Mouse (Mus musculus) testis, adult 2 months (tissue): ENCODE data around the gene 1700019D03Rik.

Source experiments
- CTCF ChIP-seq: fragments of 200-500 bp; IDR thresholded peaks from 2 replicates; pipeline ENCODE4 v1.5.1; 2012; ENCODE audit warnings: low read depth, mild to moderate bottlenecking, inconsistent platforms, low read length, moderate library complexity; ENCODE audit not compliant: control insufficient read depth, insufficient read depth, insufficient replicate concordance
- POLR2A ChIP-seq: fragments of 200-500 bp; IDR thresholded peaks from 2 replicates; pipeline ENCODE4 v1.6.1; 2012; ENCODE audit warnings: low read depth, mild to moderate bottlenecking, inconsistent platforms, low read length, moderate library complexity; ENCODE audit not compliant: control insufficient read depth

- TF ChIP-seq CTCF = no peak
- TF ChIP-seq POLR2A = no peak
Observed at GRCm38 (mm10) chr1:52952143-52952542, 67.8 kb downstream of the 1700019D03Rik start.
